In genomic region chr3:108535896-108536516, GRCm38 (mm10) we compare ENCODE assay signal across 8 mouse cellular contexts. TPM values are rescaled to one million over a fixed set of nuclear protein-coding genes. Genes with fewer than 3 reads are reported as not detected.
A peak's percentile ranks its signal among the peaks of the same experiment; 100 is the strongest.
DNase-seq lines count a peak whose midpoint lies in the region; ATAC-seq and TF ChIP-seq lines count a peak whose summit lies in the region.

No protein-coding gene starts in this region.

- no peak for TF ChIP-seq CTCF in testis, adult 2 months (IDR thresholded peaks at IDR 0.05; ENCODE audit: control insufficient read depth, insufficient read depth, insufficient replicate concordance, low read depth, low read length)

- 5% methylated on average over 15 of the region's 15 CpGs for WGBS in heart, embryonic 12.5 days
- WGBS in limb, embryonic 13.5 days, result 9% methylated on average over 15 of the region's 15 CpGs

- H3K27me3 ChIP-seq in heart, embryonic 12.5 days (replicated peaks), result peaks cover 18% of the 10 kb centered on the region
- no peaks in the 10 kb centered on the region for H3K27me3 ChIP-seq in testis, adult 2 months (ENCODE audit: control insufficient read depth, insufficient read depth, low read length)
- peaks cover 27% of the 10 kb centered on the region for H3K27me3 ChIP-seq in limb, embryonic 13.5 days

- H3K36me3 ChIP-seq in heart, embryonic 12.5 days, result no peaks in the 10 kb centered on the region
- no peaks in the 10 kb centered on the region for H3K36me3 ChIP-seq in testis, adult 2 months (ENCODE audit: control insufficient read depth, insufficient read depth, low read length)
- H3K36me3 ChIP-seq in limb, embryonic 13.5 days, result no peaks in the 10 kb centered on the region

- TF ChIP-seq POLR2A in testis, adult 2 months (IDR thresholded peaks at IDR 0.05; ENCODE audit: control insufficient read depth, low read depth, low read length), result no peak

- no peak overlapping the region for H3K27ac ChIP-seq in heart, embryonic 12.5 days (ENCODE audit: poor library complexity, severe bottlenecking)
- no peak overlapping the region for H3K27ac ChIP-seq in testis, adult 2 months (ENCODE audit: control insufficient read depth, insufficient read depth, low read depth, low read length)
- no peak overlapping the region for H3K27ac ChIP-seq in limb, embryonic 13.5 days

- H3K4me1 ChIP-seq in heart, embryonic 12.5 days (replicated peaks), result peaks cover 18% of the 10 kb centered on the region
- peaks cover 2% of the 10 kb centered on the region for H3K4me1 ChIP-seq in testis, adult 2 months (ENCODE audit: control insufficient read depth, insufficient read depth, low read length)
- H3K4me1 ChIP-seq in limb, embryonic 13.5 days, result peaks cover 17% of the 10 kb centered on the region

- peak overlapping the region; percentile 82 for H3K4me2 ChIP-seq in heart, embryonic 12.5 days
- peak overlapping the region; percentile 93 for H3K4me2 ChIP-seq in limb, embryonic 13.5 days (replicated peaks)

- no peak for ATAC-seq in heart, embryonic 12.5 days (ENCODE audit: insufficient number of reproducible peaks, low FRiP score)
- no peak; the same call in 1 of the 2 replicates for ATAC-seq in limb, embryonic 13.5 days (ENCODE audit: low FRiP score, low read depth)

- H3K9me3 ChIP-seq in heart, embryonic 12.5 days (replicated peaks), result no peaks in the 10 kb centered on the region
- H3K9me3 ChIP-seq in limb, embryonic 13.5 days, result no peaks in the 10 kb centered on the region

- H3K4me3 ChIP-seq in heart, embryonic 12.5 days, result peak overlapping the region; percentile 48
- H3K4me3 ChIP-seq in testis, adult 2 months (ENCODE audit: control insufficient read depth, low read depth, low read length), result peak overlapping the region; percentile 87
- H3K4me3 ChIP-seq in limb, embryonic 13.5 days, result peak overlapping the region; percentile 50

- H3K9ac ChIP-seq in heart, embryonic 12.5 days, result no peak overlapping the region
- peak overlapping the region; percentile 60; the same call in 1 of the 2 replicates for H3K9ac ChIP-seq in limb, embryonic 13.5 days

- intact Hi-C loops in heart, postnatal 25 days (cut with DNase I), result no loop called here

- DNase-seq in heart, postnatal 25 days (ENCODE audit: low spot score), result no peak
- DNase-seq in testis, postnatal 10 days (ENCODE audit: low spot score), result no peak
- no peak for DNase-seq in embryo, embryonic 9.5 days (ENCODE audit: extremely low spot score)
- no peak for DNase-seq in adrenal gland, postnatal 36 days
- DNase-seq in thymus, adult 18-20 months, result no peak

RNA-seq across cellular contexts. Expression of gene 5330417C22Rik, which starts 0.3 kb away (rescaled TPM):
- 0.46 and 0.85 TPM in 2 replicates for polyA plus RNA-seq in heart, embryonic 12.5 days (2016; fragmentation: Nextera tagmentation; extraction: Ambion mirVana)
- under 1 TPM; 0.05 to 0.17 TPM for total RNA-seq in heart, postnatal 25 days (2021)
- 144 and 149 TPM in 2 replicates for polyA plus RNA-seq in testis, adult 2 months (2012; rRNA removed)
- polyA plus RNA-seq in limb, embryonic 13.5 days (2015; fragmentation: Nextera tagmentation; extraction: Ambion mirVana), result 0.66 and 1.0 TPM in 2 replicates
- total RNA-seq in adrenal gland, postnatal 36 days (2021), result 1 to 10 TPM; 1.7 to 5.3 TPM

RNA-seq across cellular contexts. Expression of gene 1700013F07Rik, which starts 2.1 kb away (rescaled TPM):
- polyA plus RNA-seq in heart, embryonic 12.5 days (2016; fragmentation: Nextera tagmentation; extraction: Ambion mirVana), result not detected in 2 replicates
- not detected for total RNA-seq in heart, postnatal 25 days (2021)
- polyA plus RNA-seq in testis, adult 2 months (2012; rRNA removed), result 680 and 743 TPM in 2 replicates
- polyA plus RNA-seq in limb, embryonic 13.5 days (2015; fragmentation: Nextera tagmentation; extraction: Ambion mirVana), result not detected in 2 replicates
- total RNA-seq in adrenal gland, postnatal 36 days (2021), result not detected

RNA-seq across cellular contexts. Expression of gene Tmem167b, which starts 26.3 kb away (rescaled TPM):
- 33.8 and 34.8 TPM in 2 replicates for polyA plus RNA-seq in heart, embryonic 12.5 days (2016; fragmentation: Nextera tagmentation; extraction: Ambion mirVana)
- total RNA-seq in heart, postnatal 25 days (2021), result 10 to 100 TPM; 24.5 to 25.4 TPM
- 3.2 and 4.0 TPM in 2 replicates for polyA plus RNA-seq in testis, adult 2 months (2012; rRNA removed)
- 46.4 and 47.8 TPM in 2 replicates for polyA plus RNA-seq in limb, embryonic 13.5 days (2015; fragmentation: Nextera tagmentation; extraction: Ambion mirVana)
- total RNA-seq in adrenal gland, postnatal 36 days (2021), result 10 to 100 TPM; 55.1 to 65.9 TPM

RNA-seq across cellular contexts. Expression of gene Taf13, which starts 35.5 kb away (rescaled TPM):
- polyA plus RNA-seq in heart, embryonic 12.5 days (2016; fragmentation: Nextera tagmentation; extraction: Ambion mirVana), result 28.9 and 33.1 TPM in 2 replicates
- total RNA-seq in heart, postnatal 25 days (2021), result 10 to 100 TPM; 16.4 to 17.0 TPM
- 7.3 and 12.1 TPM in 2 replicates for polyA plus RNA-seq in testis, adult 2 months (2012; rRNA removed)
- polyA plus RNA-seq in limb, embryonic 13.5 days (2015; fragmentation: Nextera tagmentation; extraction: Ambion mirVana), result 42.1 and 42.3 TPM in 2 replicates
- total RNA-seq in adrenal gland, postnatal 36 days (2021), result 10 to 100 TPM; 29.2 to 36.0 TPM

RNA-seq across cellular contexts. Expression of gene Wdr47, which starts 55.1 kb away (rescaled TPM):
- 9.8 and 10.4 TPM in 2 replicates for polyA plus RNA-seq in heart, embryonic 12.5 days (2016; fragmentation: Nextera tagmentation; extraction: Ambion mirVana)
- total RNA-seq in heart, postnatal 25 days (2021), result 1 to 10 TPM; 7.4 to 9.7 TPM
- polyA plus RNA-seq in testis, adult 2 months (2012; rRNA removed), result 11.2 and 14.3 TPM in 2 replicates
- 12.4 and 12.6 TPM in 2 replicates for polyA plus RNA-seq in limb, embryonic 13.5 days (2015; fragmentation: Nextera tagmentation; extraction: Ambion mirVana)
- total RNA-seq in adrenal gland, postnatal 36 days (2021), result 10 to 100 TPM in 1 of 2 experiments, 1 to 10 TPM in 1; 8.0 to 12.3 TPM

Comparison
In these comparisons a context has a peak if more than half of its experiments do, and no peak if none do; other contexts are left out.
1. RNA of gene 5330417C22Rik, which starts 0.3 kb away (polyA plus RNA-seq): 144 to 149 TPM in testis, adult 2 months; 0.66 to 1.0 TPM in limb, embryonic 13.5 days and 0.46 to 0.85 TPM in heart, embryonic 12.5 days; every median in the first group is over 10 times any median in the second.
2. RNA of gene 1700013F07Rik, which starts 2.1 kb away (polyA plus RNA-seq): 680 to 743 TPM in testis, adult 2 months; not detected in heart, embryonic 12.5 days and not detected in limb, embryonic 13.5 days; every median in the first group is over 100 times any median in the second.
3. Peak in every context shown above with its lines, with median percentiles within 50 percentile points of each other: H3K4me3 ChIP-seq.